Mouse (Mus musculus): ENCODE data around the gene Cela2a. TPM values are rescaled to one million over a fixed set of nuclear protein-coding genes. Genes with fewer than 3 reads are reported as not detected.

Cela2a gene
- 4.9 TPM for total RNA-seq (2023)

GRCm38 (mm10) chr4:141826060-141826459 is at the start of gene Cela2a:
Gene Cela2a, minus strand, starts transcription at chr4:141826160.

GRCm38 (mm10) chr4:141874601-141875460 is 48.9 kb upstream of the Cela2a start, which contains the start of gene Efhd2:
Gene Efhd2, minus strand, starts transcription at chr4:141874920.

GRCm38 (mm10) chr4:141845999-141846398 is 20.0 kb upstream of the Cela2a start, which contains the start of gene Ctrc:
Gene Ctrc, minus strand, starts transcription at chr4:141846359.

GRCm38 (mm10) chr4:141793282-141794151 is 32.4 kb downstream of the Cela2a start, which contains the start of gene Casp9:
Gene Casp9, plus strand, starts transcription at chr4:141793612.

GRCm38 (mm10) chr4:141790524-141790990 is 35.4 kb downstream of the Cela2a start, which contains the start of gene Dnajc16:
Gene Dnajc16, minus strand, starts transcription at chr4:141790931.

Other genes starting within 250 kb of the Cela2a start
- not detected for gene Fblim1, start 220.1 kb downstream of the Cela2a start, total RNA-seq (2023)
- gene Tmem82, start 207.5 kb downstream of the Cela2a start, total RNA-seq (2023) = not detected
- gene Slc25a34, start 202.3 kb downstream of the Cela2a start, total RNA-seq (2023) = not detected
- gene Plekhm2, start 161.3 kb downstream of the Cela2a start, total RNA-seq (2023) = 36.7 TPM
- gene Rsc1a1, start 140.6 kb downstream of the Cela2a start, total RNA-seq (2023) = 7.3 TPM
- gene Ddi2, start 102.7 kb downstream of the Cela2a start, total RNA-seq (2023) = 37.8 TPM
- gene Agmat, start 79.5 kb downstream of the Cela2a start, total RNA-seq (2023) = not detected
- gene Dnajc16, start 35.2 kb downstream of the Cela2a start, total RNA-seq (2023) = 8.6 TPM
- gene Casp9, start 32.5 kb downstream of the Cela2a start, total RNA-seq (2023) = 9.7 TPM
- not detected for gene Ctrc, start 20.2 kb upstream of the Cela2a start, total RNA-seq (2023)
- 38.9 TPM for gene Efhd2, start 48.8 kb upstream of the Cela2a start, total RNA-seq (2023)
- gene Fhad1, start 188.9 kb upstream of the Cela2a start, total RNA-seq (2023) = not detected

All from CD4-positive naive resting alpha-beta T cell, adult 57 days (primary cell).